Mouse (Mus musculus): Measurements from ENCODE around the gene Vkorc1. TPM values are rescaled to one million over a fixed set of nuclear protein-coding genes. Genes with fewer than 3 reads are reported as not detected.
A peak's percentile ranks its signal among the peaks of the same experiment; 100 is the strongest.

Gene Vkorc1
- total and polyA plus RNA-seq, 3 experiments: 0.25 TPM; not detected in 2

DNA sequence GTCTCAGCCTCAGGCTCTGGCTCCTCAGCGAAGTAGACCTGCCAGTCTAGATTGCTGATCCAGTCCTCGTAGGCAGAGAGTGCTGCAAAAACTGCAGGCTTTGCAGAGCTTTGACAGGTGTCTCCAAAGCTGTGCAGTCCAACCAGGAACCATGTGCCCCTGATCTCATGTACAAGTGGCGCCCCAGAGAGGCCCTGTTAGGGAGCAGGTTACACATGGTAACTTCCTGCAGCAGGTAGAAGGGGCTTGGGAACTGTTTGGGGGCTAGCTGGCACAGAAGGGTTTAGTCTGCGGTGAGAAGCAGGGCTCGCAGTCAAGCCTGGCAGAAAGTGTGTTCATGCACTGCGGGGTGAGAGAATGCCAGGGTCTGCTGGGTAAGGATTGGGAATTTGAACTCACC lies 8.9 kb downstream of the Vkorc1 start:
- in situ Hi-C loops (cut with MboI; ENCODE audit: low pct_ligation_motif_present, low pct_unique_long_range_greater_than_20kb, low sequenced_read_pairs): no loop called here
- H3K9ac ChIP-seq (ENCODE audit: insufficient read depth, low read depth): no peak overlapping the region

DNA sequence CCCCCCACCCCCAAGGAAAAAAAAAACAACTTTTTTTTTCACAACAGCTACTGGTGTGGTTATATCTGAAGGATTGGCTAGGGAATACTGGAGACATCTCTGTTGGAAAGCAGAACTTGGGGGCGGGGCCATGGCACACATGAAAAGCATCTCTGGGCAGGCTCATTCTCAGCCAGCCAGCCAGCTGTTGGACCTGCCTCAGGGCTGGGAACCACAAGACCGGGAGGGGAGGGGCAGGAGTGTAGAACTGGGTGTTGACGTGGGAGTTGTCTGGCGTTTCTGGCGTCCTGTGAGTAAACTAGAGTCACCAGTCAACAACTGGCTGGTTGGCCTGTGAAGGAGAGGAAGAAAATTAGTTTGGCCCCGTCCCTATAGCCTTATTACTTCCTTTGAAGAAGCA lies 9.5 kb downstream of the Vkorc1 start:
- Histone ChIP-seq H3K27ac (ENCODE audit: insufficient read depth, low read depth) (no peak overlapping the region), H3K4me1 (ENCODE audit: control insufficient read depth in 1 of 2, insufficient read depth in 2 of 2) (peaks cover 3 to 47% of the 10 kb centered on the region in 2 experiments), H3K27me3 (replicated peaks) (no peaks in the 10 kb centered on the region), H3K36me3 (replicated peaks in 1 of 2; ENCODE audit: control insufficient read depth in 1 of 2, insufficient read depth in 1 of 2, low read length in 1 of 2) (peaks cover 78 to 98% of the 10 kb centered on the region in 2 experiments), H3K9ac (ENCODE audit: insufficient read depth, low read depth) (no peak overlapping the region), H3K4me2 (ENCODE audit: insufficient read depth, low read depth, poor library complexity, severe bottlenecking) (no peak overlapping the region), H3K9me3 (replicated peaks; ENCODE audit: low read length) (peaks cover 17% of the 10 kb centered on the region), H3K79me2 (replicated peaks; ENCODE audit: control insufficient read depth, extremely low read depth, insufficient read depth, poor library complexity, severe bottlenecking) (no peaks in the 10 kb centered on the region; the same call in 1 of the 2 replicates), H3K4me3 (replicated peaks in 1 of 3; ENCODE audit: low read depth in 2 of 3, low read length in 2 of 3, poor library complexity in 1 of 3) (no peak overlapping the region)
- dilution Hi-C loops (cut with MboI; ENCODE audit: extremely low pct_ligation_motif_present, extremely low pct_unique_long_range_greater_than_20kb, low sequenced_read_pairs): no loop called here
- no peak for TF ChIP-seq E2F4 (IDR thresholded peaks at IDR 0.05; ENCODE audit: insufficient replicate concordance, low read depth, low read length)
- no peak for TF ChIP-seq MAFK (IDR thresholded peaks at IDR 0.05; ENCODE audit: insufficient replicate concordance, low read length)
- DNase-seq (ENCODE audit: extremely low read depth): peak; percentile 20
- in situ Hi-C loops (cut with MboI; ENCODE audit: low pct_ligation_motif_present, low pct_unique_long_range_greater_than_20kb, low sequenced_read_pairs): no loop called here

More for the DNA sequence above, 8.9 kb downstream of the Vkorc1 start:
- Histone ChIP-seq H3K4me2 (ENCODE audit: insufficient read depth, low read depth, poor library complexity, severe bottlenecking) (no peak overlapping the region), H3K27ac (ENCODE audit: insufficient read depth, low read depth) (no peak overlapping the region), H3K9me3 (replicated peaks; ENCODE audit: low read length) (peaks cover 11% of the 10 kb centered on the region), H3K27me3 (replicated peaks) (no peaks in the 10 kb centered on the region), H3K79me2 (replicated peaks; ENCODE audit: control insufficient read depth, extremely low read depth, insufficient read depth, poor library complexity, severe bottlenecking) (no peaks in the 10 kb centered on the region; the same call in 1 of the 2 replicates), H3K4me3 (replicated peaks in 1 of 3; ENCODE audit: low read depth in 2 of 3, low read length in 2 of 3, poor library complexity in 1 of 3) (no peak overlapping the region), H3K4me1 (ENCODE audit: control insufficient read depth in 1 of 2, insufficient read depth in 2 of 2) (peaks cover 3 to 47% of the 10 kb centered on the region in 2 experiments), H3K36me3 (replicated peaks in 1 of 2; ENCODE audit: control insufficient read depth in 1 of 2, insufficient read depth in 1 of 2, low read length in 1 of 2) (peaks cover 72 to 98% of the 10 kb centered on the region in 2 experiments)
- no peak for DNase-seq (ENCODE audit: extremely low read depth)
- TF ChIP-seq CTCF (conservative IDR thresholded peaks at IDR 0.05 in 1 of 2, IDR thresholded peaks at IDR 0.05 in 1 of 2; ENCODE audit: low read depth in 2 of 2, low read length in 2 of 2): no peak
- no peak for TF ChIP-seq E2F4 (IDR thresholded peaks at IDR 0.05; ENCODE audit: insufficient replicate concordance, low read depth, low read length)
- no peak for TF ChIP-seq POLR2AphosphoS2 (IDR thresholded peaks at IDR 0.05; ENCODE audit: low read depth, low read length)
- TF ChIP-seq POLR2A (IDR thresholded peaks at IDR 0.05; ENCODE audit: low read depth, low read length): no peak
- no peak for TF ChIP-seq GABPA (IDR thresholded peaks at IDR 0.05; ENCODE audit: insufficient replicate concordance, low read depth, low read length)
- dilution Hi-C loops (cut with MboI; ENCODE audit: extremely low pct_ligation_motif_present, extremely low pct_unique_long_range_greater_than_20kb, low sequenced_read_pairs): no loop called here

DNA sequence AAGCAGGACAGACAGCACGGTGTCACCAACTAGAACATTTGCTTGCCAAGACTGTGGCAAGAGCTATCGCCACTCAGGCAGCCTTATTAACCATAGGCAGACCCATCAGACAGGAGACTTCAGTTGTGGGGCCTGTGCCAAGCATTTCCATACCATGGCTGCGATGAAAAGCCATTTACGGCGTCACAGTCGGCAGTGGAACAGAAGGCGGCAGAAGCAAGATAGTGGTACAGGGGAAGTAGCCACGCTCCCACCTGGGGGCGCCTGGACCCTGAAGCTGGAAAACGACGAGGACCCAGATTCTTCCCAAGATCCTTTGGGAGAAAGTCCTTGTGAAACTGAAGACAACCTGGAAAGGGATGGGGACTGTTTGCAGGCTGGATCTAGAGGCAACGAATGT lies 15.0 kb downstream of the Vkorc1 start:
- no peaks in the 10 kb centered on the region for H3K27me3 ChIP-seq (replicated peaks)
- peaks cover 44% of the 10 kb centered on the region for H3K9me3 ChIP-seq (replicated peaks; ENCODE audit: low read length)
- no peak overlapping the region for H3K9ac ChIP-seq (ENCODE audit: insufficient read depth, low read depth)
- H3K79me2 ChIP-seq (replicated peaks; ENCODE audit: control insufficient read depth, extremely low read depth, insufficient read depth, poor library complexity, severe bottlenecking): peaks cover 14% of the 10 kb centered on the region
- dilution Hi-C loops (cut with MboI; ENCODE audit: extremely low pct_ligation_motif_present, extremely low pct_unique_long_range_greater_than_20kb, low sequenced_read_pairs): no loop called here
- H3K4me1 ChIP-seq (ENCODE audit: control insufficient read depth in 1 of 2, insufficient read depth in 2 of 2): peaks cover 9 to 31% of the 10 kb centered on the region in 2 experiments
- no peak for TF ChIP-seq ZKSCAN1 (IDR thresholded peaks at IDR 0.05; ENCODE audit: borderline replicate concordance, low read depth, low read length)
- no peak for TF ChIP-seq SIN3A (IDR thresholded peaks at IDR 0.05; ENCODE audit: low read length)
- TF ChIP-seq USF2 (conservative IDR thresholded peaks at IDR 0.05; ENCODE audit: low read depth, low read length): no peak
- no peak for TF ChIP-seq KAT2A (IDR thresholded peaks at IDR 0.05; ENCODE audit: insufficient replicate concordance, low read length)
- H3K4me2 ChIP-seq (ENCODE audit: insufficient read depth, low read depth, poor library complexity, severe bottlenecking): no peak overlapping the region
- DNase-seq (ENCODE audit: extremely low read depth): no peak
- H3K36me3 ChIP-seq (replicated peaks in 1 of 2; ENCODE audit: control insufficient read depth in 1 of 2, insufficient read depth in 1 of 2, low read length in 1 of 2): peaks cover 67 to 76% of the 10 kb centered on the region in 2 experiments
- in situ Hi-C loops (cut with MboI; ENCODE audit: low pct_ligation_motif_present, low pct_unique_long_range_greater_than_20kb, low sequenced_read_pairs): no loop called here
- H3K4me3 ChIP-seq (replicated peaks in 1 of 3; ENCODE audit: low read depth in 2 of 3, low read length in 2 of 3, poor library complexity in 1 of 3): no peak overlapping the region
- no peak overlapping the region for H3K27ac ChIP-seq (ENCODE audit: insufficient read depth, low read depth)

All from CH12.LX (cell line).